Mouse (Mus musculus) brain, embryonic 14.5 days (tissue): ENCODE data around the gene Mgst3.

Experiments
- CTCF ChIP-seq: fragments of 200-500 bp; IDR thresholded peaks from 2 replicates; pipeline ENCODE4 v1.5.1; 2012; ENCODE audit warnings: inconsistent platforms, mild to moderate bottlenecking, moderate library complexity, borderline replicate concordance; ENCODE audit not compliant: insufficient read depth, insufficient read length; ENCODE audit errors: extremely low read depth
- POLR2A ChIP-seq: fragments of 200-500 bp; IDR thresholded peaks from 2 replicates; pipeline ENCODE4 v1.6.1; 2012; ENCODE audit warnings: mild to moderate bottlenecking, inconsistent platforms, borderline replicate concordance; ENCODE audit not compliant: poor library complexity, insufficient read depth, insufficient read length, severe bottlenecking; ENCODE audit errors: extremely low read depth

GRCm38 (mm10) chr1:167350597-167351415 lies 42.8 kb downstream of the Mgst3 start:
- no peak for TF ChIP-seq CTCF
- no peak for TF ChIP-seq POLR2A
